Mouse (Mus musculus) cerebellum, adult 9-11 months (tissue): ENCODE measurements at regions not wholly inside any gene's neighbourhood (a gene's known extent, or its start where the extent isn't known, plus 50 kb on each side); places are given as distances from the start of the nearest gene placed in this dataset.

Source experiments
- DNase-seq: peaks from one replicate; pipeline ENCODE4 v3.0.0; 2022

DNA sequence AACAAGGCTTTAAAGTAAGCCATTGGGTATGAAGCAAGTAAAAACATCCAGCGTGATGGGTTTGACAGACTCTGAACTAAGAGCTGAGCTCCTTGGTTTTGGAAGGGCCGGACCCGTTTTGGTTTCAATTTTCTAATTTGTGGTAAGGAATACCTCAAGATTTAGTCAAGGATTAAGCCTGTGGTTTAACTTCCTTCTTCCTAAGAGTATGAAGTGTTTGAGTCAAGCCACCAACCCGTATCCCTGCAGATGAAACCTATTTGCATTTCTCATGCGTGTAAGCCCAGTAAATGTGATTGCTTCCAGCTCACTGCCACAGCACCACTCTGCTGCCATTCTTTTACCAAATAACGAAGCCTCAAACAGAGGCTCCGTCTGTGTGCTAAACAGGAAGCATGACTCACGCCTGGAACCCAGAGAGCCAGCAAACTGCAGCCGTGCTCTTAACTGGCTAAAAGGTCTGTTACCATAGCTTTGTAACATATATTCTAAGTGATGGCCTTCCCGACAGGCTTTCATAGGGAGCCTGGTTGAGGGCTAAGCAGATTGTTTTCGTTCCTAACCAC, 149.7 kb downstream of the Etv1 start:
- peak; percentile 31 for DNase-seq

DNA sequence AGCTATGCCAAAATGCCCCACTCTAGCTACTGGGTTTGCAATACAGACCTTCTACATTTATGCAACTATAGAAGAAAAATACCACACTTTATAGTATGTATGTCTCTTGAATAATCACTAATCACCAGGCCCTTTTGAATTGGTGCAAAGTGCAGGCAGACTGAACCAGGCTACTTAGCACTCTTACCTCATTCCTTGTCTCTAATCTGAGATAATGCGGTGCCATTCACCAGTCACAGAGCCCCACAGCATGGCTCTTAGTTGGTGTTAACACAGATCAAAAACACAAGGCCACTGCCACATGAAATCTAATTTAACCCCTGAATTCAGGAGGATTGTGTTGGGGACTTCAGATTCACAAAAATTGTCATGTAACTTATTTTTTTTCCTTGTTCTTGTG, 150.5 kb downstream of the Etv1 start:
- no peak for DNase-seq

- no peak for DNase-seq
Observed at GRCm38 (mm10) chr12:38931769-38932168, 152.6 kb downstream of the Etv1 start.

- no peak for DNase-seq
Observed at GRCm38 (mm10) chr12:38959605-38960004, 180.4 kb downstream of the Etv1 start.

DNA sequence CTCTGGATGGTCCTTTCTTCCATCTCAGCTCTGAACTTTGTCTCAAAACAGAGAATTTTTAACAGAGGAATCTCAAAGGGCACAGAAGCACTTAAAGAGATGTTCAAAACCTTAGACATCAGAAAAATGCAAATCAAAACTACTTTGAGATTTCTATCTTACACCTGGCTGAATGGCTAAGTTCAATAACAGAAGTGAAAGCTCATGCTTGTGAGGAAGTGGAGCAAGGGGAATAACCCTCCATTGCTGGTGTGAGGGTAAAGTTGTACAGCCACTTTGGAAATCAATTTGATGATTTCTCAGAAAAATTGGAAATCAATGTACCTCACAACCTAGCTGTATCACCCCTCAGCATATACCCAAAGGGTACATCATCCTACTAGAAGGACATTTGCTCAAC, 183.1 kb downstream of the Etv1 start:
- no peak for DNase-seq

DNA sequence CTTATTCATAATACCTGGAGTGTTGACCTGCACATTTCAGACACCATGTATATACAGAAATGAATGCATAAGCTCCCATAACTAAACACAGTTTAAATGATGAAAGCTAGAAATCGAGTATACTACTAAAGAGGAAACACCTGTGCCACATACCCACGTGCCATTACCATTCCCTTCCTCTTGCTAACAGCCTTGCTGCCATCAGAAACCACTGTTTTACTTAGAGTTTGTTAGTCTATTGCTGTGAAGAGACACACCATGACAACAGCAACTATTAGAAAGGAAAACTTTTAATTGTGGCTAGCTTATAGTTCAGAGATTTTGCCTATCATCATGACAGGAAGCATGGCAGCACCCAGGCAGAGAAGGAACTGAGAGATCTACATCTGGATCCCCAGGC, 191.2 kb downstream of the Etv1 start:
- DNase-seq = no peak

DNA sequence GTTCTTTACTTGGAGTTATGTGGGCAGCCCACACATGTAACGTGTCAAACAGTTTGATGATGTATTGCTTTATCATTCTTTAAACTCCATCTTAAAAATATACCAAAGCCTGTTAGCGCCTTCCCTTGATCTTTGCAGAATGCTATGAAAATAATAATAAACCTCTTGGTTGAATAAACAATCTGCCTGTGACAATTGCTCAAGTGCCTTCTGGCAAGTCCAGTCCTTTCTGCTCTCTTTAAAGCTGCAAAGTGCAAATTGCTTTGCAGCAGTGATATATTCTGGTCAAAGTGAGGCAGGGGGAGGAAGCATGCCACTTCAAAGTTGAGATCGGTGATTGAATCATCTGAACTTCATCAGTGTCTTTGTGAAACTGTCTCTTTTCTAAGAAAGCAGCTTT, 193.0 kb downstream of the Etv1 start:
- no peak for DNase-seq

- DNase-seq = peak; percentile 73
Observed at GRCm38 (mm10) chr12:38975508-38975907, 196.3 kb downstream of the Etv1 start.

DNA sequence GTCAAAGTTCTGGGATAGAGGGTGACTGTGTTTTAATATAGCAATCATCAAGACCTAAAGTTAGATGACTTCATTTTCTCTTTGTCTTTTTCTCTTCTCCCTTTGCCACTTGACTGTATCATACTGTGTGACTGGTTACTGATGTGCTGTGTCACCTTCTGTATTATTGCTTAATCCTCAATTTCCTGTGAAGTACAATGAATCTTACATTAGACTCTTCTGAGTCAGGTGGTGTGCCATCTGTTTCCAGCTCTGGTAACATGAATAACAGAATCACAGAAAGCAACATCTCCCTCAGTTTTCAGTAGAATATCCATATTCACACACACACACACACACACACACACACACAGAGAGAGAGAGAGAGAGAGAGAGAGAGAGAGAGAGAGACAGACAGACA, 203.2 kb downstream of the Etv1 start:
- DNase-seq = no peak

DNA sequence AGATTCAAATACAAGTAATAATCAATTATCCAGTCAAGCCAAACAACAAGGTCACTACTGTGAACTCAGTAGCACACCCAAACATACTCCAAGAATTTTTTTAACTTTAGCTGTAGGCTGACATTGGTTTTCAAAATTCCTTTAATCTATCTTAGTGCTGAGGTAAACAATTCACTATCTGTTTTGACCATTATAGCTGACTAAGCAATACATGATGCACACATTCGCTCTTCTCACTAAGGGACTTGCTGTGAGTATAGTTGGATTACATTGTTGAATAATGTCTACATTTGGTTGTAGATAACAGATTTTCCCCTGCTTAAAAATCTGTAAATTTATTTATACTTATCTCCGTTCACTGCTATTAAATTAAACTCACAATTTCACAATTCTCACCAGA, 206.7 kb downstream of the Etv1 start:
- no peak for DNase-seq

GRCm38 (mm10) chr12:38986346-38986745, 207.2 kb downstream of the Etv1 start:
- DNase-seq = no peak

DNA sequence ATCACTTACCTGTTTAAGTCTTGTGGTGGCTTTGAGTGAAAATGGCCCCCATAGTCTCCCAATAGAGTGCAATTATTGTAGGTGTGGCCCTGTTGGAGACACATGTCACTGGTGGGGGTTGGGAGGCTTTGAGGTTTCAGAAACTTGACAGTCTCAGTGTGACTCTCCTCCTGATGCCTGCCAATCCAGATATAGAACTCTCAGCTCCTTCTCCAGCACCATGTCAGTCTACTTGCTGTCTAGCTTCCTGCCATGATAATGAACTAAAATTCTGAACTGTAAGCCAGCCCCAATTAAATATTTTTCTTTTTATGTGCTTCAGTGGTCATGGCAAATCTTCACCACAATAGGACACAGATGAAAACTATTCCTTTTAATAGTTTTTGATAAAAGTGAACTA, 208.1 kb downstream of the Etv1 start:
- no peak for DNase-seq

DNA sequence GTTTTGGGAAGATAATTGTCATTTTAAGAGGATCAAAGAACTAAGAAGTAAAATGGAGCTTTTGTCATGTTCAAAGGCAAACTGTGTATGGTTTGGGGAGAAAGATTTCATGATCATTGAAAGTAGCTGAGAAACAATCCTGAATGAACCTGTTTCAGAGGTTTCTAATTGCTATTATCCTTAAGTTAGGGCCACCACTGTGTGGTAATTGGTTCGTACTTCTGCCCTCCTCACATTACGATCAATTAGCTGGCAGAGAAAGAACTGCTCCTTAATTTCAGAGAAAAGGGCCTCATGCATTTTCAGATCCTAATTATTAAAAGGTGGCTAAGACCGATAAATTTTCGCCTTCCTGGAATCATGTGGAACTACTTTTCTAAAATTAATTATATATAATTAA, 208.6 kb downstream of the Etv1 start:
- no peak for DNase-seq

- DNase-seq = no peak
Observed at GRCm38 (mm10) chr12:39027179-39027578, 248.0 kb downstream of the Etv1 start.

- no peak for DNase-seq
Observed at GRCm38 (mm10) chr12:39027948-39028347, 248.8 kb downstream of the Etv1 start.

DNA sequence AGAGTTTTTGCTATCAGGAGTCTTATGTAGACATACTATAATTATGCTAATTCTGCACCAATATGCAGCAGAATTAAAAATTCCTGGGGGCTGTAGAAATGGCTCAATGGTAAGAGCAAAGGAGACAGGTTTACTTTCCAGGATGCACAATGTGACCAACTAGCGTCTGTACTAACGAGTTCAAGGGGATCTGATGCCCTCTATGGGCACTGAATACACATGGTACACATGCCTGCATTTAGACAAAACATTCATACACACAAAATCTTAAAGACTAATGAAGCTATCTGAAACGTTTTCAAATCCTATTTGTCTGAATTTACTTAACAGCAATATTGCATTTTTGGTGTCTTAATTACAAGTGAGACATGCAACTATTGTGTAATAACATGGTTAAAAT, 254.8 kb downstream of the Etv1 start:
- DNase-seq = no peak

GRCm38 (mm10) chr12:39036466-39037037, 257.4 kb downstream of the Etv1 start:
- no peak for DNase-seq

DNA sequence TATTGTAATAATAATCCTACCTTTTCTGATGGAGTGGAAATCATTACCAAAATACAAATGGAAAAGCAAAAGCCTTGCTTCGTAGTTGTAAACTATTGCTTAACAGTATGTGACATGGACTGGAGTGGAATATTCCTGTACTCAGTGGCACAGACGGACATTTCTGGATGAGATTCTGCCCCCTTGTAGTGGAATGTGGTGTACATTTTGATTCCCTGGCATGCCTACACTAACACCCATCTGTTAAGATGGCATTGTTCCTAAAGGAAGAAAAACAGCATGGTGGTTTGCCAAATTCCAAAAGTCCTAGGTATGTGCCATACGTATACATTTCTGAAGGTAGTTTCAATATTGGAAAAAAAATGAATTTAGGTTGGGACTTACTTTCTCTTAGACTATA, 258.9 kb downstream of the Etv1 start:
- peak; percentile 94 for DNase-seq

DNA sequence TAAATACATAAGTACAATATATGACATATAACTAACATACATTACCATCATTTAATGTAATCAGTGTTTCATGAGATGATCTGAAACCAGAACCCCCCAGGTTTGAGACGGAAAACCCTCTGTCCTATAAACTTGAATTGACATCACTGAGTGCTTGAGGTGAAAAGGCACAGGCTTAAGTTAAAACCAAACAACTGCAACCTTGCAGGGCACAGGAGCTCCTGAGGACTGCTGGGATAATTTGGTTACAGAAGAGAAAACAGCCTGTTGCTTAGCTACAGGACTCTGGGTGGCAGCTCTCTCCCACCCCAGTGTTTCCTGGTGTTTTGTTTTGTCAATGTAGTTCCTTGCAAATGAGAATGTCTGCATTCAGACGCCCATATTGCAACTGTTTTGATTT, 259.5 kb downstream of the Etv1 start:
- no peak for DNase-seq

- no peak for DNase-seq
Observed at GRCm38 (mm10) chr12:39047126-39047525, 267.9 kb downstream of the Etv1 start.

GRCm38 (mm10) chr12:39048441-39048840, 269.3 kb downstream of the Etv1 start:
- peak; percentile 96 for DNase-seq

DNA sequence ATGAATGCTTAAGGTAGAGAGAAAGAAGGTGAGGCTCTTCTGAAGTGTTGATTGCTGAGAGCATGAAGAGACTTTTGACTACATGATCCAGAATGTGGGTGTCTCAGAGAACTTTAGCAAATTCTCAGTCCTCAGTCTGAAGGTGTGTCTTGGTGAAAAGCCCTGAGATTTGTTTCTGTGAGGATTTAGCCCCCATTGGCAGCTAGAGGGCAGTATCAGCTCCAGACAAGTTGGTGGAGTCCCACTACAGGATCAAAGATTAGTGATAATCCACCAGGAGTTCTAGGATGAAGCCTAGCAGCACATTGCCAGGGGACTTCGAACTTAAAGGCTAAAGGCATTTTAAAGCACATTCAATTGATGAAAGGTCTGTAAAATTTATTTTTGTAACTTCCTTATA, 269.8 kb downstream of the Etv1 start:
- peak; percentile 72 for DNase-seq

- no peak for DNase-seq
Observed at GRCm38 (mm10) chr12:39070331-39071045, 291.3 kb downstream of the Etv1 start.

- DNase-seq = peak; percentile 90
Observed at GRCm38 (mm10) chr12:39073289-39074022, 294.3 kb downstream of the Etv1 start.
